Mouse (Mus musculus): ENCODE measurements around the gene Tas1r2.

DNA sequence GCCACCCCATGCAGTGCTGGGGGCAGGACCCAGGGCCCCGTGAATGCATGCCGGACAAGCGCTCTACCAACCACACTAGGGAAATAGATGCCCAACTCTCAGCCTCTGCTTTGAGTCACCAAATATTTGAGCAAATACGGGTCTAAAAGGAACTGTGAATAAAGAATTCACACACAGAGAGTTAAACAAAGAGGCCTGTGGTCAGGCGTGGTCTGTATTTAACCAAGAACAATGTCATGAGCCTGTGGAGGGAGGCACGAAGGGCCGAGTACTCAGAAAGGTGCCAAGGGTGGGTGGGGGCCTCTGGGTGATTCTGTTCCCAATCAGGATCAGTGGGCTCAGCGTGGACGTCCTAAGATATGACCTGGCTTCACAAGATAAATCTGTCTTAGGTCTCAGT lies 34.7 kb downstream of the Tas1r2 start:
- TF ChIP-seq CTCF (IDR thresholded peaks at IDR 0.05; ENCODE audit: borderline replicate concordance, insufficient read depth, low read length), result no peak
- TF ChIP-seq POLR2A (IDR thresholded peaks at IDR 0.05; ENCODE audit: low read depth, low read length), result no peak
